Mouse (Mus musculus): ENCODE results near the gene Hbq1a.

Hbq1a gene

GRCm38 (mm10) chr11:32333235-32333634 lies 33.4 kb downstream of the Hbq1a start:
- no peaks in the 10 kb centered on the region for H3K27me3 ChIP-seq (ENCODE audit: control insufficient read depth, insufficient read depth, low read length, poor library complexity, severe bottlenecking)
- H3K36me3 ChIP-seq (ENCODE audit: control insufficient read depth, insufficient read depth, low read length, poor library complexity, severe bottlenecking), result no peaks in the 10 kb centered on the region
- no peak for DNase-seq (ENCODE audit: low read depth, low spot score)

GRCm38 (mm10) chr11:32336435-32336907 lies 36.6 kb downstream of the Hbq1a start:
- no peak for DNase-seq (ENCODE audit: low read depth, low spot score)
- H3K27me3 ChIP-seq (ENCODE audit: control insufficient read depth, insufficient read depth, low read length, poor library complexity, severe bottlenecking), result no peaks in the 10 kb centered on the region
- H3K36me3 ChIP-seq (ENCODE audit: control insufficient read depth, insufficient read depth, low read length, poor library complexity, severe bottlenecking), result no peaks in the 10 kb centered on the region

GRCm38 (mm10) chr11:32339131-32339531 lies 39.3 kb downstream of the Hbq1a start:
- no peak for DNase-seq (ENCODE audit: low read depth, low spot score)
- Histone ChIP-seq H3K27me3 (ENCODE audit: control insufficient read depth, insufficient read depth, low read length, poor library complexity, severe bottlenecking) (no peaks in the 10 kb centered on the region), H3K36me3 (ENCODE audit: control insufficient read depth, insufficient read depth, low read length, poor library complexity, severe bottlenecking) (no peaks in the 10 kb centered on the region)

DNA sequence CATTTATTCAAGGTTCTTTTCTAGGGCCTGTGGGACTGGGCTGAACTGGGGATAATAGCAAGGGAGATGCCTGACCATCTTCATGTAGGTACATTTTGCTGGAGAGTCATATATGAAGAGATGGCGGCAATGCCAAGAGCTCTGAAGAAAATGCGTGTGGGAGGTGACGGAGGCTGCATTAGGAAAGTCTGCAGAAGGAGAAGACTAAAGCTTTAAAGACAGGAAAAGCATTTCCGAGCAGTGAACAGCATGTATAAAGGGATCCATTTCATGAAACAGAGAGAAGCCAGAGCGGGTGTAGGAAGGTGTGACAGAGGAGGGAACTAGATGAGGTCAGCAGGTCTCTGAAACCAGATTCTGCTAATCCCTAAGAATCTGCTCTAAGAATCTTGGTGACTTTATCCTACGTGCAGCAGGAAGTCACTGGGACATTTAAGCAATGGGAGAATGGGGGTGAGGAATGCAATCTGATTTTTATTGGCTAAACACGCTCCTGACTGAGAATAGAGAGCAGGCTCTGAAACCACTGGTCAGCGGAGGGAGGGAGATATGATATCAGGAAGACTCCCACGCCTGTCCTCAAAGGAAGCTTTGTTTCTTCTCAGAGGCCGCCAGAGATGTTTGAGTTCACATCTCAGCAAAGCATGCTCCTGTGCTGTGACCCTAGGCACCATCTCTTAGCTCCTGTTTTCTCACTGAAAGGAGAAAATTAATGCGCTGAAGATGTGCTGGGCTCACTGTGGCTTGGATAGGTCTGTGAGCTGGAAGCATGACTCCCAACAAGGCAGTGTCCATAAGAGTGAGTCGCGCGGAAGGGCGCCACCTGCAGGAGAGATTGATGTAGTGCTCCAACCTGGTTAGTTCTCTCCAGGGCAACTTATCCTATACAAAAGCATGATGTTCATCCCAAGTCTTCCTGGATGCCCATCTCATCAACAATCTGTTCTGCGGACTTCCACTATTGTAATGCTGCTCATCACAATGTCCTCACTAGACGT lies 40.9 kb downstream of the Hbq1a start:
- H3K36me3 ChIP-seq (ENCODE audit: control insufficient read depth, insufficient read depth, low read length, poor library complexity, severe bottlenecking), result no peaks in the 10 kb centered on the region
- DNase-seq (ENCODE audit: low read depth, low spot score), result peak; percentile 33

DNA sequence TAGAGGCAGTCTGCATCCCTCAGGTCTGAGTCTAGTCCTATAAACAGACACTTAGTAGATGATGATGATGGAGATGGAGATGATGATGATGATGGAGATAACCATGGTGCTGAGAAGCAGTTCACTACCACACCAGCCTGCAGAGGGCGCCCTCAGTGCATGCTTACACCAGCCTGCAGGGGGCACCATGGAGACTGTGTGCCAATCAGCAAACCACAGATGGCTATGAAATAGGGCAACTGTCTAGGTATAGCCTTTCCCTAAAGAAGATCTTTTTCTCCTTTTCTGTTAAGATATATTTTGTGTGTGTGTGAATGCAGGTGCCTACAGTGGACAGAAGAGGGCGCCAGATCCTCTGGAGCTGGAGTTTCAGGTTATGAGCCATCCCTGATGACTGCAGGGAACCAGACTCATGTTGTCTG lies 42.9 kb downstream of the Hbq1a start:
- DNase-seq (ENCODE audit: low read depth, low spot score), result peak; percentile 43
- no peaks in the 10 kb centered on the region for H3K27me3 ChIP-seq (ENCODE audit: control insufficient read depth, insufficient read depth, low read length, poor library complexity, severe bottlenecking)

More for the DNA sequence above, 40.9 kb downstream of the Hbq1a start:
- no peaks in the 10 kb centered on the region for H3K27me3 ChIP-seq (ENCODE audit: control insufficient read depth, insufficient read depth, low read length, poor library complexity, severe bottlenecking)

DNA sequence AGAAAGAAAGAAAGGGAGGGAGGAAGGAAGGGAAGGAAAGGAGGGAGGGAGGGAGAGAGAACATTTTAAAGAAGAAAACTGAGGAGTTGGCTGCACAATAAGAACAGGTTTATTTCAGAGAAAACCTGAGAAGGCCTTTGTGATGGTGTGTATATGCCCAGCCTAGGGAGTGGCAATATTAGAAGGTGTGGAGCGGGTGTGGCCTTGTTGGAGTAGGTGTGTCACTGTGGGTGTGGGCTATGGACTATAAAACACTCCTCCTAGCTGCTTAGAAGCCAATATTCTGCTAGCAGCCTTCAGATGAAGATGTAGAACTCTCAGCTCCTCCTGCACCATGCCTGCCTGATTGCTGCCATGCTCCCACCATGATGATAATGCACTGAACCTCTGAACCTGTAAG lies 43.5 kb downstream of the Hbq1a start:
- DNase-seq (ENCODE audit: low read depth, low spot score), result no peak
- Histone ChIP-seq H3K36me3 (ENCODE audit: control insufficient read depth, insufficient read depth, low read length, poor library complexity, severe bottlenecking) (no peaks in the 10 kb centered on the region), H3K27me3 (ENCODE audit: control insufficient read depth, insufficient read depth, low read length, poor library complexity, severe bottlenecking) (no peaks in the 10 kb centered on the region)

More for the DNA sequence above, 42.9 kb downstream of the Hbq1a start:
- H3K36me3 ChIP-seq (ENCODE audit: control insufficient read depth, insufficient read depth, low read length, poor library complexity, severe bottlenecking), result no peaks in the 10 kb centered on the region

DNA sequence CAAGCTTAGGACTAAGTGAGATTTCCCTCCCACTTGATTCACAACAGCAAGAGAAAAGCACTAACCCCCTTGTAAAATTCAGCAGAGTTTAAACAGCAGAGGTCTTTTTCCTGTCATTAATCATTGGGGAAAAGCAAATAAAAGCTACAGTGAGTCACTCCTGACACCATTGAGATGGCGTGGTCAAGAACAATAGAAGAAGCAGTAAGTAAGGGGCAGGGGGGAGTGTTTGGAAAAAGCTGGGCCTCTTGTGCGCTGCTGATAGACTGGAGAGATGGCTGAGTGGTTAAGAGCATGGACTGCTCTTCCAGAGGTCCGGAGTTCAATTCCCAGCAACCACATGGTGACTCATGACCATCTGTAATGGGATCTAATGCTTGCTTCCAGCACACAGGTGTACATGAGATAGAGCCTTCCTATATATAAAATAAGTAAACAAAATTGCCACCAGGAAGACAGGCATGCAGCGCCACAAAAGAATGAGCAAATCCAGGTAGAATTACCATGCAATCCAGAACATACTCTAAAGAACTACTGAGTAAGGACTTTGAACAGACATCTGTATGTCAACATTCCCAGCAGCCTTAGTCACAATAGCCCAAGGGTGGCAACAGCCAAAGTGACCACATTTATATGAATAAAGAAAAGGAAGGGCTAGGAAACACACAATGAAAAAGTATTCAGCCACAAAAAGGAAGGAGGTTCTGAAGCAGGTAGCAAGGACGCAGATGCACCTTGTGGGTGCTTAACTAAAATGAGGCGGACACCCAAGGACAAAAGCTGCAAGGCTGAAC lies 45.8 kb downstream of the Hbq1a start:
- DNase-seq (ENCODE audit: low read depth, low spot score), result no peak
- no peaks in the 10 kb centered on the region; the same call in 1 of the 2 replicates for H3K27me3 ChIP-seq (ENCODE audit: control insufficient read depth, insufficient read depth, low read length, poor library complexity, severe bottlenecking)
- no peaks in the 10 kb centered on the region for H3K36me3 ChIP-seq (ENCODE audit: control insufficient read depth, insufficient read depth, low read length, poor library complexity, severe bottlenecking)

DNA sequence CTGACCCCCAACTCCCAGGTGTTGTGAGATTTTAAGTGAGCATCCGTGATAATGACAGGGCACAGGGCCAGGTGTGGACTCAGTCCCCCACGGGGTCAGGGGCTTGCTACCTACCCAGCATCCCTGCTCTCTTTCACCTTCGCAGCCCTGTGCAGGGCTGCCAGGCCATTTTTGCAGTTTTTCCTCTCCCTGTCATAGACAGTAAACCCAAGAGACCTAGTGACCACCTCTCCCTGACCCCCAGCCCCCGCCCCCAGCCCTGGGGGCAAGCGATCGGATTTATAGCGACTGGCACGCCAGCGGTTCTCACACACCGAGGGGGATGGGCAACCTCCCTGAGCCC lies 47.4 kb downstream of the Hbq1a start:
- no peak for DNase-seq (ENCODE audit: low read depth, low spot score)
- Histone ChIP-seq H3K27me3 (ENCODE audit: control insufficient read depth, insufficient read depth, low read length, poor library complexity, severe bottlenecking) (no peaks in the 10 kb centered on the region; the same call in 1 of the 2 replicates), H3K36me3 (ENCODE audit: control insufficient read depth, insufficient read depth, low read length, poor library complexity, severe bottlenecking) (no peaks in the 10 kb centered on the region)

DNA sequence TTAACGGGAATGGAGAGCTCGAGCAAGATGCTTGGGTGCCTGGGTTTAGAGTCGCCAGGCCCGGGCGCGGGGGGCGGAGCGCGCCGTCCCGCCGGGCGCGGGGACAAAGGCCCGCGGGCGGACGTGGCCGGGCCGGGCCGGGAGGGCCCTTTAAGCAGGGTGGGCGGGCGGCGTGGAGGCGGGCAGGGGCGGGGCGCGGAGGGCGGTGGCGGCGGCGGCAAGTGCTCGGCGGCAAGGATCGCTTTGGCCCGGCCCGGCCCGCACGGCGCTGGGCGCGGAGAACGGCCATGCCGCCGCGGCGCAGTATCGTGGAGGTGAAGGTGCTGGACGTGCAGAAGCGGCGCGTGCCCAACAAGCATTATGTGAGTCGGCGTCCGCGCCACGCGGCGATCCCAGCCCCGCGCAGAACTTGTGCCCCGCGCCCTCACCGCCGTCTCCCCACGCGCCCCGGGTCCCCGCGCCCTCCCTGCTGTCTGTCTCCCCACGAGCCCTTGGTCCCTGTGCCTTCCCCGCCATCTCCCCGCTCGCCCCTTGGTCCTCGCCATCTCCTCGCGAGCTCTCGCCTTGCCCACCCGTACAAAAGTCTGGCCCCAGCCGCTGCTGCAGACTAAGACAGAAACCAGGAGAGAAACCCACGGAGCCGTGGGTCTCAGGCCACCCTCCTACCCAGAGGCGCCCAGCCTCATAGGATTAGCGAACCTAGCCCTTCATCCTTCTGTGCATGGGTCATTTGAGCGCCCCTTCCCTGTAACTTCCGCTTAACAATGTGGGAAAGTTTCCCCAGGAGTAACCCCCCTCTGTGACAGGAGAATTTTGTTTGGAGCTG lies 48.0 kb downstream of the Hbq1a start, which contains the start of gene Sh3pxd2b:
TSS of gene Sh3pxd2b (plus strand) at position 214 of the 826 bp plus-strand sequence.
- Histone ChIP-seq H3K36me3 (ENCODE audit: control insufficient read depth, insufficient read depth, low read length, poor library complexity, severe bottlenecking) (no peaks in the 10 kb centered on the region), H3K27me3 (ENCODE audit: control insufficient read depth, insufficient read depth, low read length, poor library complexity, severe bottlenecking) (no peaks in the 10 kb centered on the region; the same call in 1 of the 2 replicates)
- DNase-seq (ENCODE audit: low read depth, low spot score), result no peak

DNA sequence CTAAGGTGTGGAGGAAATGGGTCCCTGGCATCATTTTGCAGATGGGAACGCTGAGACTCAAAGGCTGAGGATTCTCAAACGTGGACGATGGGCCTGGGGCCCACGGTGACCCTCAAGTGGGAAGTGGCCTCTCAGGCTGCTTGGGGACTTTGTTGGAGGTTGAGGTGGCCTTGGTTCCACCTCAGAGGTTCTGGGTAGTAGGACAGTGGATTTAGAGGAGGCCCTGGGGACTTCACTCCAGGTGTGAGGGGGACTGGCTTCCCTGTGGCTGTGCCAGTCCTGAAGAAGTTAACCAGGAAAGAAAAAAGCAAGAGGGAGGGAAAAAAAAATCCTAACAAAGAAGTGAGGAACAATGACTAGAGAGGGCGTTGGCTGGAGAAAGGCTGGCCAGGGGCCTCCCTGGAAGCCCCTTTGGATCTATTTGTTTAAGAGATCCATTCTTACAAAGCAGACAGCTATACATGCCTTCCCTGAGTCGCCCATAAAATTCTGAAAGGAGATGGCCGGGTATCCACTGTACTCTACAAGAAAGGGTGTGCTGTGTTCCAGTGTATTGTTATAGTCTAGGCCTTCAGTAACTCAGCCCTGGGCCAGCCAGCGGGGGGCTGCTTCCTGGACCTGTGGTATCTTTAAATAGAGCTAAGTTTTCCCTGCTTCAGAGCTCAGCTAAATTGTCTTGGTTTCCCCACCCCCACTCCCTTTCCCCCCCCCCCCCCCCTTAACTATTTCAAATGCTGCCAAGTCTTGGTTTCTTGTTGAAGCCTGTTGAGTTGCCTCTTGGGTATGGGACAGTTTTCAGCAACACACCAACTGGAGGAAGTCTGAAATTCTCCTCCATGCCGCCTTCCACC lies 48.8 kb downstream of the Hbq1a start:
- DNase-seq (ENCODE audit: low read depth, low spot score), result no peak
- Histone ChIP-seq H3K36me3 (ENCODE audit: control insufficient read depth, insufficient read depth, low read length, poor library complexity, severe bottlenecking) (no peaks in the 10 kb centered on the region), H3K27me3 (ENCODE audit: control insufficient read depth, insufficient read depth, low read length, poor library complexity, severe bottlenecking) (no peaks in the 10 kb centered on the region; the same call in 1 of the 2 replicates)

GRCm38 (mm10) chr11:32349284-32349953 lies 49.5 kb downstream of the Hbq1a start:
- Histone ChIP-seq H3K36me3 (ENCODE audit: control insufficient read depth, insufficient read depth, low read length, poor library complexity, severe bottlenecking) (no peaks in the 10 kb centered on the region), H3K27me3 (ENCODE audit: control insufficient read depth, insufficient read depth, low read length, poor library complexity, severe bottlenecking) (no peaks in the 10 kb centered on the region; the same call in 1 of the 2 replicates)
- no peak for DNase-seq (ENCODE audit: low read depth, low spot score)
